Mouse (Mus musculus) ES-E14 (cell line): ENCODE results near the gene Fndc7.

Experiments used
- CHD2 ChIP-seq: IDR thresholded peaks from 2 replicates; pipeline ENCODE4 v1.6.1; 2014; ENCODE audit warnings: mild to moderate bottlenecking, low read depth, low read length, inconsistent platforms
- ZC3H11A ChIP-seq: IDR thresholded peaks from 2 replicates; pipeline ENCODE4 v1.6.1; 2012; ENCODE audit warnings: low read depth, mild to moderate bottlenecking, inconsistent platforms, low read length, borderline replicate concordance
- ZNF384 ChIP-seq: IDR thresholded peaks from 2 replicates; pipeline ENCODE4 v1.6.1; 2012; ENCODE audit warnings: low read depth, low read length, inconsistent platforms

DNA sequence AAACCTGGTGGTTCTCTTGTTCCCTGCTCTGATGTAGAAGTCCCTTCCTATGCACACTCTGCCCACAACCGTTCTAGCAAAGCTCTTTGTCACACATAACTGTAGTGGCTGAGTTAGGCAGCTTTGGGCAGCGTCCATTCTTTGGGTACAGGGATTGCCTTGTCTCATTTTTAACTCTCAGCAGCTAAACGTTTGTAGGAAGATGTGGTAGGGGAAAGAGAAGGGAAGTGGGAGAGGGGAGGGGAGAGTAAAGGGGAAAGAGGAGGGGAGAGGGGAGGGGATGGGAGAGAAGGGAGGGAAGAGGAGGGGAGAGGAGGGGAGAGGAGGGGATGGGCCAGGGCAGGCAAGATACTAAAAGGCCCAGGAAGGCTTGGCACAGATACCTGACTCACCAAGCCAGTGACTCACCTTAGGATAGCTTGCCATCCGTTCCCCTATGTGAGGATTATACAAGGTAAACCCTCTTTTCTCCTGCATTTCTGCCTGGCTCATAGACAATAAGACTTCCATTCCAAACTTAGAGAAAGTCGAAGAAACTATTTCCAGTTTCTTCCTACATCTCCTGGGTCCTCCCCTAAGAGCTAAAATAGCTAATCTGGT, 9.9 kb downstream of the Fndc7 start:
- TF ChIP-seq ZNF384 (no peak), ZC3H11A (no peak), CHD2 (no peak)
